Mouse (Mus musculus): ENCODE data around the gene Rab2b.
A peak's percentile ranks its signal among the peaks of the same experiment; 100 is the strongest.
"Not testable (repeated sequence)": the region's sequence is repeated elsewhere in the genome, so short reads cannot be mapped to it uniquely, and the experiment has no call there.

Rab2b gene

GRCm38 (mm10) chr14:52278932-52279746 lies at the start of gene Rab2b, which contains the start of gene Tox4:
Rab2b (minus strand) TSS chr14:52279545.
Tox4 (plus strand) TSS chr14:52279146.
- peak; percentile 99 for DNase-seq (ENCODE audit: low spot score)

- DNase-seq (ENCODE audit: low spot score): no peak
Observed at GRCm38 (mm10) chr14:52327910-52328812, 48.8 kb upstream of the Rab2b start, which contains the start of gene Sall2. Sall2 (minus strand) TSS chr14:52328762.

GRCm38 (mm10) chr14:52327375-52327901 lies 48.1 kb upstream of the Rab2b start:
- DNase-seq (ENCODE audit: low spot score): no peak

GRCm38 (mm10) chr14:52325890-52326289 lies 46.5 kb upstream of the Rab2b start:
- no peak for DNase-seq (ENCODE audit: low spot score)

GRCm38 (mm10) chr14:52319361-52319760 lies 40.0 kb upstream of the Rab2b start:
- no peak for DNase-seq (ENCODE audit: low spot score)

GRCm38 (mm10) chr14:52316441-52317225 lies 37.3 kb upstream of the Rab2b start:
- no peak for DNase-seq (ENCODE audit: low spot score)

GRCm38 (mm10) chr14:52315792-52316440 lies 36.6 kb upstream of the Rab2b start:
- DNase-seq (ENCODE audit: low spot score): no peak

GRCm38 (mm10) chr14:52315283-52315780 lies 36.0 kb upstream of the Rab2b start:
- no peak for DNase-seq (ENCODE audit: low spot score)

- DNase-seq (ENCODE audit: low spot score): no peak
Observed at GRCm38 (mm10) chr14:52314808-52315150, 35.4 kb upstream of the Rab2b start.

GRCm38 (mm10) chr14:52313931-52314807 lies 34.8 kb upstream of the Rab2b start:
- DNase-seq (ENCODE audit: low spot score): no peak

- DNase-seq (ENCODE audit: low spot score): no peak
Observed at GRCm38 (mm10) chr14:52310906-52311305, 31.6 kb upstream of the Rab2b start.

- DNase-seq (ENCODE audit: low spot score): not testable (repeated sequence)
Observed at GRCm38 (mm10) chr14:52310343-52310742, 31.0 kb upstream of the Rab2b start.

GRCm38 (mm10) chr14:52306100-52306499 lies 26.8 kb upstream of the Rab2b start:
- no peak for DNase-seq (ENCODE audit: low spot score)

GRCm38 (mm10) chr14:52304644-52305271 lies 25.4 kb upstream of the Rab2b start, which contains the start of gene Mettl3:
Mettl3 (minus strand) TSS chr14:52305128.
- DNase-seq (ENCODE audit: low spot score): peak; percentile 72

- not testable (repeated sequence) for DNase-seq (ENCODE audit: low spot score)
Observed at GRCm38 (mm10) chr14:52303517-52303916, 24.2 kb upstream of the Rab2b start.

- no peak for DNase-seq (ENCODE audit: low spot score)
Observed at GRCm38 (mm10) chr14:52295558-52296264, 16.4 kb upstream of the Rab2b start.

GRCm38 (mm10) chr14:52284191-52284590 lies 4.8 kb upstream of the Rab2b start:
- no peak for DNase-seq (ENCODE audit: low spot score)

GRCm38 (mm10) chr14:52283629-52284028 lies 4.3 kb upstream of the Rab2b start:
- DNase-seq (ENCODE audit: low spot score): no peak

GRCm38 (mm10) chr14:52279747-52280120 lies 389 bp upstream of the Rab2b start:
- DNase-seq (ENCODE audit: low spot score): no peak
